ENCODE assay signal across 9 mouse cellular contexts in the genomic region with DNA sequence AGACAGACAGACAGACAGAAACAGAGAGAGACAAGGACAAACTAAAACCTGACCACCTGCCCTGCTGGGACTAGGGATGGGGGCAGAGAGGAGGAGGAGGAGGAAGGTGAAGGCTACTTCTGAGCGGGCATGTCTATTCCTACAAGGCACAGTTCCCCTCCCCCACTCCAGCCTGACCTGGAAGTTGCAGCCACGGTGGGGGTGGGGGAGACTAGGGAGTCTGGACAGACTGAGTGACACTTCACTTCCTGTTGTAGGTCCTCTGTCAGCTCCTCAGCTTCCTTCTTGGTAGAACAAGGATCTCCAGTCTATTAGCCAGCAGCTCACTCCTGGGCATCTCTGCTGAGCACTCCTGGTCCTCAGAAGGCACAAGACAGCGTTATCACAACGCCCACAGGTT. TPM values are rescaled to one million over a fixed set of nuclear protein-coding genes. Genes with fewer than 3 reads are reported as not detected.
A peak's percentile ranks its signal among the peaks of the same experiment; 100 is the strongest.
DNase-seq lines count a peak whose midpoint lies in the region; ATAC-seq lines count a peak whose summit lies in the region.
"Had no signal": no experiment of that assay in that cellular context is flagged by ENCODE, and none has a peak within 500 bp of the region (broad histone marks: within the 10 kb centered on the region; RNA-seq: fewer than 3 reads in every experiment).

No protein-coding gene starts in this region.

- no peaks in the 10 kb centered on the region for H3K36me3 ChIP-seq in lung, embryonic 15.5 days
- H3K36me3 ChIP-seq in forebrain, embryonic 10.5 days (replicated peaks): peaks cover 4% of the 10 kb centered on the region; the same call in 1 of the 2 replicates
- H3K36me3 ChIP-seq: limb, embryonic 12.5 days had no signal

- peak; percentile 38 to 65 for DNase-seq in frontal cortex, postnatal 10 days (ENCODE audit: low spot score in 2 of 2)
- DNase-seq in MEL-GATA-1-ER (ENCODE audit: extremely low read depth, low read depth): peak; percentile 15
- DNase-seq in heart, postnatal 4 days: peak; percentile 62
- no peak for DNase-seq in thymus, postnatal 0 days (ENCODE audit: low spot score)
- no peak for DNase-seq in forebrain, embryonic 10.5 days (ENCODE audit: extremely low spot score, low spot score)

- H3K9ac ChIP-seq in lung, embryonic 15.5 days: no peak overlapping the region
- H3K9ac ChIP-seq: limb, embryonic 12.5 days had no signal

- H3K4me1 ChIP-seq in lung, embryonic 15.5 days: peaks cover 74% of the 10 kb centered on the region
- peaks cover 67% of the 10 kb centered on the region for H3K4me1 ChIP-seq in forebrain, embryonic 10.5 days

- H3K4me3 ChIP-seq in lung, embryonic 15.5 days: no peak overlapping the region
- no peak overlapping the region for H3K4me3 ChIP-seq in forebrain, embryonic 10.5 days
- H3K4me3 ChIP-seq: limb, embryonic 12.5 days had no signal

- H3K27me3 ChIP-seq in lung, embryonic 15.5 days: no peaks in the 10 kb centered on the region
- no peaks in the 10 kb centered on the region for H3K27me3 ChIP-seq in forebrain, embryonic 10.5 days (ENCODE audit: poor library complexity, severe bottlenecking)
- H3K27me3 ChIP-seq: limb, embryonic 12.5 days had no signal

- no peaks in the 10 kb centered on the region for H3K9me3 ChIP-seq in lung, embryonic 15.5 days
- H3K9me3 ChIP-seq in forebrain, embryonic 10.5 days: peaks cover 3% of the 10 kb centered on the region; the same call in 1 of the 2 replicates
- H3K9me3 ChIP-seq: limb, embryonic 12.5 days had no signal

- no peak overlapping the region for H3K4me2 ChIP-seq in lung, embryonic 15.5 days
- H3K4me2 ChIP-seq: limb, embryonic 12.5 days had no signal

- WGBS in lung, embryonic 15.5 days: 28% methylated on average over 4 of the region's 4 CpGs
- WGBS in forebrain, embryonic 10.5 days: 47% methylated on average over 4 of the region's 4 CpGs

- ATAC-seq in frontal cortex, adult (ENCODE audit: low TSS enrichment): no peak
- ATAC-seq in lung, embryonic 15.5 days (ENCODE audit: borderline replicate concordance, extremely low read depth, low FRiP score, low TSS enrichment): no peak
- no peak for ATAC-seq in cerebellum, adult (ENCODE audit: insufficient number of reproducible peaks, low FRiP score, low TSS enrichment)

- H3K27ac ChIP-seq in lung, embryonic 15.5 days: peak overlapping the region; percentile 49; the same call in 1 of the 2 replicates
- no peak overlapping the region for H3K27ac ChIP-seq in forebrain, embryonic 10.5 days

RNA-seq across cellular contexts. Expression of gene Pald1, which starts 9.3 kb away (rescaled TPM):
- total RNA-seq in heart, postnatal 4 days (2021): 10 to 100 TPM; 38.1 to 38.9 TPM
- polyA plus RNA-seq in lung, embryonic 15.5 days (2015; fragmentation: Nextera tagmentation; extraction: Ambion mirVana): 47.5 and 48.1 TPM in 2 replicates
- 2.7 and 3.1 TPM in 2 replicates for polyA plus RNA-seq in thymus, postnatal 0 days (2015; fragmentation: Nextera tagmentation; extraction: Ambion mirVana)
- polyA plus RNA-seq in forebrain, embryonic 10.5 days (2016; fragmentation: Nextera tagmentation; extraction: Ambion mirVana): 36.0 and 36.2 TPM in 2 replicates

RNA-seq across cellular contexts. Expression of gene Nodal, which starts 43.7 kb away (rescaled TPM):
- under 1 TPM; 0.24 to 0.32 TPM for total RNA-seq in heart, postnatal 4 days (2021)
- polyA plus RNA-seq in lung, embryonic 15.5 days (2015; fragmentation: Nextera tagmentation; extraction: Ambion mirVana): 0.09 TPM in 1 of 2 replicates, not detected in the other
- 0.08 TPM in 2 replicates for polyA plus RNA-seq in thymus, postnatal 0 days (2015; fragmentation: Nextera tagmentation; extraction: Ambion mirVana)
- polyA plus RNA-seq in forebrain, embryonic 10.5 days (2016; fragmentation: Nextera tagmentation; extraction: Ambion mirVana): 0.42 and 0.50 TPM in 2 replicates
- polyA plus RNA-seq: limb, embryonic 12.5 days had no signal

Comparison
In these comparisons a context has a peak if more than half of its experiments do, and no peak if none do; other contexts are left out.
1. DNase-seq: peak in frontal cortex, postnatal 10 days (2 of 2), MEL-GATA-1-ER (single experiment) and heart, postnatal 4 days (single experiment); none in thymus, postnatal 0 days (single experiment) and forebrain, embryonic 10.5 days (single experiment).